Mouse (Mus musculus): ENCODE data around the gene Crygb.
"Not testable (repeated sequence)": the region's sequence is repeated elsewhere in the genome, so short reads cannot be mapped to it uniquely, and the experiment has no call there.

- TF ChIP-seq POLR2A (IDR thresholded peaks at IDR 0.05; ENCODE audit: low read depth, low read length); CTCF (conservative IDR thresholded peaks at IDR 0.05; ENCODE audit: insufficient read depth, insufficient read length, low read depth, low read length): not testable (repeated sequence)
Observed at GRCm38 (mm10) chr1:65050952-65051351, 31.1 kb downstream of the Crygb start, which contains the start of gene Cryge.
